Mouse (Mus musculus) stomach, embryonic 15.5 days (tissue): Measurements from ENCODE around the gene Zfp976. TPM values are rescaled to one million over a fixed set of nuclear protein-coding genes. Genes with fewer than 3 reads are reported as not detected.
A peak's percentile ranks its signal among the peaks of the same experiment; 100 is the strongest.
"Not testable (repeated sequence)": the region's sequence is repeated elsewhere in the genome, so short reads cannot be mapped to it uniquely, and the experiment has no call there.

Experiments used
- ATAC-seq: fragments of 200-750 bp; cut with Nextera tagmentation; 2 replicates; pipeline ENCODE4 v1.8.0; 2017; ENCODE audit warnings: low read depth, moderate number of reproducible peaks, moderate TSS enrichment; ENCODE audit not compliant: insufficient read depth, low FRiP score
- H3K27ac ChIP-seq: fragments of 300-500 bp; sonication (generic); 2 replicates; pipeline ENCODE4 v1.5.1; 2015; ENCODE audit warnings: mild to moderate bottlenecking, inconsistent platforms
- H3K27me3 ChIP-seq: fragments of 300-500 bp; sonication (generic); replicated peaks from 2 replicates; pipeline ENCODE4 v1.6.1; 2015; ENCODE audit warnings: inconsistent platforms
- H3K36me3 ChIP-seq: fragments of 300-500 bp; sonication (generic); 2 replicates; pipeline ENCODE4 v1.6.1; 2015; ENCODE audit warnings: inconsistent platforms
- H3K4me1 ChIP-seq: fragments of 300-500 bp; sonication (generic); 2 replicates; pipeline ENCODE4 v1.6.1; 2015; ENCODE audit warnings: inconsistent platforms
- H3K4me2 ChIP-seq: fragments of 300-500 bp; sonication (generic); 2 replicates; pipeline ENCODE4 v1.6.1; 2015; ENCODE audit warnings: mild to moderate bottlenecking, inconsistent platforms
- H3K4me3 ChIP-seq: fragments of 300-500 bp; sonication (generic); replicated peaks from 2 replicates; pipeline ENCODE4 v1.5.1; 2015; ENCODE audit warnings: inconsistent platforms
- H3K9ac ChIP-seq: fragments of 300-500 bp; sonication (generic); 2 replicates; pipeline ENCODE4 v1.6.1; 2015; ENCODE audit warnings: inconsistent platforms
- H3K9me3 ChIP-seq: fragments of 300-500 bp; sonication (generic); 2 replicates; pipeline ENCODE4 v1.6.1; 2016; ENCODE audit warnings: inconsistent platforms
- WGBS: fragments of 180-500 bp; shearing (Covaris S2); methylation state at CpG from one replicate; pipeline ENCODE4 v1.1.7; 2015; 5-methylcytosine and 5-hydroxymethylcytosine counted together
- polyA plus RNA-seq: library from polyadenylated mRNA; unstranded; fragments of >200 nt; fragmentation: Nextera tagmentation; extraction: Ambion mirVana; gene quantifications from 2 replicates; pipeline ENCODE4 v1.2.1, GENCODE M21; 2015

Zfp976 gene
- 3.3 and 3.6 TPM in 2 replicates for polyA plus RNA-seq

DNA sequence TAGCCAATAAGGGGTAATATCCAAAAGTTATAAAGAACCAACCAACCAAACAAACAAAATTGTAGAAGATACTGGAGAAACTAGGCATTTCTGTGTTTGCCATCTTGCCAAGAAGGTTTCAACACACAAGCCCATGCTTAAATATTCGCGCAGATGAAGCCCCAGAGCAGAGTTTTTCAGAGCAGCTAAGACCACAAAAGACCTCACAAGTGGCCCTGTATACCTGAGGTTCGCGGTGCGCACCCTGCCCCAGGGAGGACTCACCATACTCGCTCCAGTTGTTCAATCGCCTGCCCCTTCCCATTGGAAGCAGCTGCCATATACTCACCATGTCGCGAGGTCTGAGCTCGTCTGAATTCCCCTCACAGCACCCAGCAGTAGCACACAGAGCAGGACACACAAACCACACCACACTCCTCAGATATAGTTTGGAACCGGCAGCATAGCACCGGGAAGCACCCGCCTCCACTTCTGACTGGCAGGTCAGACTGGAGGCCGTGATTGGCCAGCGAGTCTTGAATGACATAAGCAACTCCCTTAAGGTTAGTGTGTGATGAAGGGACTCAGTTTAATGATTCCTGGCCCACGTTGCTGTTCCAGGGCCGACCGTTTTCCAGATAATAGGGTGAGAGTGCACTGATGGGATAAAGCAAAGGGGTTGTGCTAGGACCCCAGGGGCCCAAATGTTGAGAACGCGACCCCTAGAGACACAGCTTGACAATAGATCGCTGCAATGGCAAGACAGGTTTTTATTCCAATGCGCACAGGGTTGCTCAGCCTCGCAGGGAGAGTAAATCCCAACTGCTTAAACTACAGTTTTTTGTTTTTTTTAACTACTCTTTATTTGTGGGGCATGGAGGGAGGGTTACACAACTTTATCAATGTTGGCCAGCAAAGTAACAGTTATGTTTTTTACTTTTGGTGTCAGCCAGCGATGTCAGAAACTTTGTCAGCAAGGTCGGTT is at the start of gene Zfp976:
TSS of gene Zfp976 (minus strand) at position 437 of the 964 bp plus-strand sequence.
- not testable (repeated sequence) for H3K27ac ChIP-seq, H3K4me1 ChIP-seq, H3K9me3 ChIP-seq, H3K27me3 ChIP-seq, H3K36me3 ChIP-seq, H3K9ac ChIP-seq
- peak; percentile 99 for ATAC-seq
- WGBS: 2% methylated on average over 25 of the region's 25 CpGs
- Histone ChIP-seq H3K4me3 (peak within 1 kb of the TSS; percentile 48), H3K4me2 (peak within 1 kb of the TSS; percentile 55)

DNA sequence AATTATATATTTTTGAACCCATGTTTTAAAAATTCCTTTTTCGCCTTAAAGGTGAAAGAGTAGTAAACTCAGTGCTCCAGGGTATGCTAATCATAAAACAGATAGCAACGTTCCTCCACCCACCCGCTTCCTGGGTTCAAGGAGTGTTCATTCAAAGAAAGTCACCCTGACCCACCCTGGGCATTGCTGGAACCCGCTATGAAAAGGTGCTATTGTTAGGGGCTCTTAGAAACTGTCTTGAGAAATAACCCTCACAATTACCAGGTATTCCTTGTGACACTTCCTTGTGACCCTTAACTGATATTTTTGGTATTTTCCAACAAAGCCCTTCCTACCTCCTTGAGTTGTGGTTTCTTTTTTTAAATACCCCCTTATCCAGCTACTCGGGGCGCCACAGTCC is 37.7 kb upstream of the Zfp976 start:
- ATAC-seq, H3K4me2 ChIP-seq, H3K27ac ChIP-seq, H3K9me3 ChIP-seq, H3K27me3 ChIP-seq, H3K4me3 ChIP-seq, H3K36me3 ChIP-seq, H3K4me1 ChIP-seq, H3K9ac ChIP-seq: not testable (repeated sequence)
- 95% methylated on average over 6 of the region's 6 CpGs for WGBS

DNA sequence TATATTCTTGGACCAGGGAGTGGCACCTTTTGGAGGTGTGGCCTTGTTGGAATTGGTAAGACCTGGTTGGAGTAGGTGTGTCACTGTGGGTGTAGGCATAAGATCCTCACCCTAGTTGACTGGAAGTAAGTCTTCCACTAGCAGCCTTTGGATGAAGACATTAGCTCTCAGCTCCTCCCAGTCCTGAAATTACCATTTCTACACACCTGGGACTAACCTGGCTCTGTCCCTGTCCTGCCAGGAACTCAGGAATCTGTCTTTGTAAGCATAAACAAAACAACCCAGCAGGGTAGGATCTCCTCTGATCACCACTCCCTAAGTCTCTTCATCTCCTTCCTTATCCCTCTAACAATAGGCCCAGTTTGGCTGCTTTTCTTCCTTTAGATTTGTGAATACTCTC is 37.3 kb upstream of the Zfp976 start:
- H3K36me3 ChIP-seq, H3K4me2 ChIP-seq, ATAC-seq, H3K27ac ChIP-seq, H3K9ac ChIP-seq, H3K9me3 ChIP-seq, H3K4me1 ChIP-seq, H3K27me3 ChIP-seq, H3K4me3 ChIP-seq: not testable (repeated sequence)

DNA sequence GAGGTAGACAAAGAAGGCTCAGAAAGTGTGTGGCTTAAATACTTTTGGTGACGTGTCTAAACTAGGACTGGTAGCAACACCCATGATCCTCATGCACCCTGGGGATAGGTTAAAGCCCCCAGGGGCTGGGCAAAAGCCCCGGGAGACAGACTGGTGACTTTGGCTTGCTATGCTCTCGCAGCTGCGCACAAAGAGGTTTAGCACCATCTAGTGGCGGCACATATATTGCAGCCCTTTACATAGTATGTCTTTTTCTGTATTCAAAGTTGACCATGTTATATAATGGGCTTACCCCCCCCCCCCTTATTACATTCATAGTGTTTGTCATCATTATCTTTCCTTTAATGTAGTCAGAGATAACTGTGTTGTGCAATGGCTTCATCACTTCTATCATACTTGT is 17.8 kb upstream of the Zfp976 start:
- not testable (repeated sequence) for ATAC-seq, H3K4me3 ChIP-seq, H3K9ac ChIP-seq, H3K9me3 ChIP-seq, H3K27me3 ChIP-seq, H3K27ac ChIP-seq, H3K36me3 ChIP-seq, H3K4me1 ChIP-seq, H3K4me2 ChIP-seq
- 71% methylated on average over 5 of the region's 5 CpGs for WGBS

DNA sequence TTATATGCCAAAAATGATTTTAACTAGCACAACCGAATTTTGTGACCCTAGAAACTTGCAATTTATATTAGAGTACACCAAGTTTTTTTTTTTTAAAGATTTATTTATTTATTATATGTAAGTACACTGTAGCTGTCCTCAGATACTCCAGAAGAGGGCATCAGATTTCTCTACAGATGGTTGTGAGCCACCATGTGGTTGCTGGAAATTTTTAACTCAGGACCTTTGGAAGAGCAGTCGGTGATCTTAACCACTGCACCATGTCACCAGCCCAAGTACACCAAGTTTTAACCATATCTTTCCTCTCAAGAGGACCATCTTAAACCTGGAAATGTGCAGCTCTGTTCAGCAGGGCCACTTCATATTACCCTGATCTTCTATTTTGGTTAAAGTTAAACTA is 12.8 kb upstream of the Zfp976 start:
- not testable (repeated sequence) for H3K4me2 ChIP-seq, H3K9ac ChIP-seq, ATAC-seq, H3K36me3 ChIP-seq, H3K9me3 ChIP-seq, H3K27me3 ChIP-seq, H3K4me3 ChIP-seq, H3K4me1 ChIP-seq, H3K27ac ChIP-seq
- WGBS: 75% methylated on average over 2 of the region's 2 CpGs

DNA sequence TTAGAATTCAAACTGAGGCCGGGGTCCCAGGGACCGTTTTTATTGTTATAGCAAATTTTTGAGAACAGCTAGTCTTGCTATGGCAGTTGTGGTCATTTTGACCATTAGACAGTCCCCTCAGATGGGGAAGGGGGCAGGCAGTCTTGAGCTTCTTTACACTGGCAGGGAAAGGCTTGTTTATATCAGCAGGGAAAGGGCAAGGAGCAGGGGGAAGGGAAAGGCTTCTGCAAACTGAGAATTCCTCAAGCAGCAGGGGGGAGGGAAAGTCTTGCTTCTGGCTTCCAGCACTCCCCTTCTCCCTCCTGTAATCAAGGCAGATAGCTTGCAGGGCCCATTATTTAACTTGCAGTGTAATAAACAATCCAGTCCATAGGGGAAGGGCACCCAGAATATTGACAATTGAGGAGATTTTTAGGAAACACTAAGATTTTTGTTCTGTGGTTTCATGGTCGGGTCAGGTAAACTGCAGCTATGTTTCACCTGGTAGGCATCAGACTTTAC is 782 bp upstream of the Zfp976 start:
- not testable (repeated sequence) for H3K9ac ChIP-seq, H3K36me3 ChIP-seq, H3K4me1 ChIP-seq, H3K9me3 ChIP-seq, H3K27ac ChIP-seq, H3K27me3 ChIP-seq, ATAC-seq
- H3K4me2 ChIP-seq: peak overlapping the region; percentile 55
- 15% methylated on average over 3 of the region's 3 CpGs for WGBS
- H3K4me3 ChIP-seq: peak overlapping the region; percentile 48; the same call in 1 of the 2 replicates

DNA sequence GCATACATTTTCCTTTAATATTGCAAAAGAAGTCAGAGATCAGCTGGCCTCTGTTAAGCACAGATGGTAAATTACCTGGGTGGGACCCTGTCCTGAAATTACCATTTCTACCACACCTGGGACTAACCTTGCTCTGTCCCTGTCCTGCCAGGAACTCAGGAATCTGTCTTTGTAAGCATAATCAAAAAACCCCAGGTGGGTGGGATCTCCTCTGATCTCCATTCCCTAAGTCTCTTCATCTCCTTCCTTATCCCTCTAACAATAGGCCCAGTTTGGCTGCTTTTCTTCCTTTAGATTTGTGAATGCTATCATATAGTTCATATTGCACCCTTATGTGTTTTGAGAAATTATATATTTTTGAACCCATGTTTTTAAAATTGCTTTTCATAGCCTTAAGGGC is 11.4 kb downstream of the Zfp976 start:
- H3K36me3 ChIP-seq, H3K27ac ChIP-seq, H3K4me1 ChIP-seq, ATAC-seq, H3K27me3 ChIP-seq, H3K9me3 ChIP-seq, H3K9ac ChIP-seq, H3K4me2 ChIP-seq, H3K4me3 ChIP-seq: not testable (repeated sequence)

DNA sequence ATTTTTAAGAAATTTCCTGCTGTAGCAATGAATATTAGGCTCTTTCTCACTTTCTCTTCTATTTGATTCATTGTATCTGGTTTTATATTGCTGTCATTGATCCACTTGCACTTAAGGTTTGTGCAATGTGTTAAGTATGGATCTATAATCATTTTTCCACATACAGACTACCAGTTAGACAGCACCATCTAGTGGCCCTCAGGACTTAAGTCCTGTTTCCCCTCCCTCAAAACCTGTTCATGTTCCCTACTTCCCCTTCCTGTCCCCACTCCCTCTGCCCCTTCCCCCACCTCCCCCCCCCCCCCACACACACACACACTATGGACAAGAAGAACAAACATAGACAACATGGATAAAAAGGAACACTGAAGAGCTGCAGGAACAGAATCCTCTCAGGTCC is 46.7 kb downstream of the Zfp976 start:
- H3K9me3 ChIP-seq, H3K27me3 ChIP-seq, H3K36me3 ChIP-seq, H3K4me3 ChIP-seq, H3K9ac ChIP-seq, H3K4me2 ChIP-seq, H3K4me1 ChIP-seq, H3K27ac ChIP-seq, ATAC-seq: not testable (repeated sequence)

DNA sequence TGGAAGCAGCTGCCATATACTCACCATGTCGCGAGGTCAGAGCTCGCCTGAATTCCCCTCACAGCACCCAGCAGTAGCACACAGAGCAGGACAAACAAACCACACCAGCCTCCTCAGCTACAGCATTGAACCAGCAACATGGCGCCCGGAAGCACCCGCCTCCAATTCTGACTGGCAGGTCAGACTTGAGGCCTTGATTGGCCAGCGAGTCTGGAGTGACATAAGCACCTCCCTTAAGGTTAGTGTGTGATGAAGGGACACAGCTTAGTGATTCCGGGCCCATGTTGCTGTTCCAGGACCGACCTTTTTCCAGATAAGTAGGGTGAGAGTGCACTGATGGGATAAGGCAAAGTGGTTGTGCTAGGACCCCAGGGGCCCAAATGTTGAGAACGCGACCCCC is 50.0 kb downstream of the Zfp976 start, which contains the start of gene Zfp977:
TSS of gene Zfp977 (minus strand) at position 135 of the 400 bp plus-strand sequence.
- H3K4me1 ChIP-seq, ATAC-seq, H3K36me3 ChIP-seq, H3K9ac ChIP-seq, H3K4me3 ChIP-seq, H3K27ac ChIP-seq, H3K4me2 ChIP-seq, H3K9me3 ChIP-seq, H3K27me3 ChIP-seq: not testable (repeated sequence)
- WGBS: 91% methylated on average over 11 of the region's 11 CpGs

DNA sequence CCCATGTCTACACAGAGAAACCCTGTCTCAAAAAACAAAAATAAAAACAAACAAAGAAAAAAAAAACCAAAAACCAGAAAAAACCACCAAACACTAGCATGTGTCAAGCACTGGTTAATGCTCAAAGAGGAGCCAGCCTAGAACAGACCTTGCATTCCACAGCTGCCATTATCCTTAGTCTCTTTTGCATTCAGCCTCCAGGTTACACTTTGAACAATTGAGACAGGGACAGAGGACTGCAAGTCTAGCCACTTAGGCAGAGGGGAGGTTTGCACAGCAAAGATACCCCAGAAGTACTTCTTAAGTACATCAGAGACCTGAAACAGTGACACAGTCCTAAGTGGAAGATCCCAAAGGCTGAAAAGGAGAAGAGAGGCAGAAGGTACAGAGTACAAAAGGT is 51.1 kb downstream of the Zfp976 start:
- not testable (repeated sequence) for H3K4me3 ChIP-seq, H3K9ac ChIP-seq, H3K4me1 ChIP-seq, H3K27ac ChIP-seq, H3K36me3 ChIP-seq, H3K27me3 ChIP-seq, H3K9me3 ChIP-seq, ATAC-seq, H3K4me2 ChIP-seq

DNA sequence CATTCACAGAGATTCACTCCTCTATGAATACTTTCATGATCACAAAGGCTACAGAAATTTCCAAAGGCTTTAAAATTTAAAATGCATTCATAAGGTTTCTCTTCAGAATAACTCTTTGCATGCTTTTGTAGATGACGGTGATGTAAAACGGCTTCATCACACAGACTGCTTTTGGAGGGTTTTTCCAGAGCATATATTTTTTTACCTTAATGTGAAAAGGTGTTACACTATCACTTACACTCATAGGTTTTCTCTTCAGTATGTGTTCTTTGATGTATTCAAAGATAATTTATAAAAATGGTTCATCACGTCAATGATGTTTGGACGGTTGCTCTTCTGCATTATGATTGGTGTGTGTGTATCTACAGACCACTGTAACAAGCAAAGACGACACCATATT is 63.9 kb downstream of the Zfp976 start, which contains the start of gene Gm21028:
TSS of gene Gm21028 (minus strand) at position 101 of the 400 bp plus-strand sequence.
- Histone ChIP-seq H3K36me3 (peaks cover 5% of the 10 kb centered on the region; the same call in 1 of the 2 replicates), H3K27me3 (no peaks in the 10 kb centered on the region), H3K4me2 (no peak within 1 kb of the TSS), H3K4me1 (no peaks in the 10 kb centered on the region), H3K9me3 (no peaks in the 10 kb centered on the region; the same call in 1 of the 2 replicates), H3K9ac (no peak within 1 kb of the TSS), H3K4me3 (no peak within 1 kb of the TSS), H3K27ac (no peak within 1 kb of the TSS)
- ATAC-seq: no peak
- WGBS: 94% methylated on average over 5 of the region's 5 CpGs
